Mouse (Mus musculus): Measurements from ENCODE around the gene Rhebl1. TPM values are rescaled to one million over a fixed set of nuclear protein-coding genes. Genes with fewer than 3 reads are reported as not detected.
A peak's percentile ranks its signal among the peaks of the same experiment; 100 is the strongest.

The Rhebl1 gene
- polyA plus RNA-seq, 1 experiment from 2014 or later: 11.8 TPM

GRCm38 (mm10) chr15:98897928-98898800, 3.8 kb upstream of the Rhebl1 start, which contains the start of gene Dhh:
TSS of gene Dhh (minus strand) at chr15:98898540.
- Histone ChIP-seq H3K9me3 (no peaks in the 10 kb centered on the region), H3K27ac (peak within 1 kb of the TSS; percentile 89), H3K4me3 (peak within 1 kb of the TSS; percentile 70), H3K36me3 (peaks cover 3% of the 10 kb centered on the region), H3K27me3 (ENCODE audit: insufficient read depth, poor library complexity, severe bottlenecking) (peaks cover 73% of the 10 kb centered on the region), H3K4me1 (peaks cover 57% of the 10 kb centered on the region)
- peak; percentile 86 for DNase-seq (ENCODE audit: low spot score)
- 1% methylated on average over 41 of the region's 41 CpGs for WGBS

- H3K4me3 ChIP-seq: peak overlapping the region; percentile 70
- peaks cover 57% of the 10 kb centered on the region for H3K4me1 ChIP-seq
- H3K27ac ChIP-seq: peak overlapping the region; percentile 89
- H3K36me3 ChIP-seq: no peaks in the 10 kb centered on the region
- DNase-seq (ENCODE audit: low spot score): no peak
- WGBS: 2% methylated on average over 10 of the region's 10 CpGs
- H3K9me3 ChIP-seq: no peaks in the 10 kb centered on the region
- peaks cover 80% of the 10 kb centered on the region for H3K27me3 ChIP-seq (ENCODE audit: insufficient read depth, poor library complexity, severe bottlenecking)
These were observed 3.2 kb upstream of the Rhebl1 start for GRCm38 (mm10) chr15:98897495-98897894.

DNA sequence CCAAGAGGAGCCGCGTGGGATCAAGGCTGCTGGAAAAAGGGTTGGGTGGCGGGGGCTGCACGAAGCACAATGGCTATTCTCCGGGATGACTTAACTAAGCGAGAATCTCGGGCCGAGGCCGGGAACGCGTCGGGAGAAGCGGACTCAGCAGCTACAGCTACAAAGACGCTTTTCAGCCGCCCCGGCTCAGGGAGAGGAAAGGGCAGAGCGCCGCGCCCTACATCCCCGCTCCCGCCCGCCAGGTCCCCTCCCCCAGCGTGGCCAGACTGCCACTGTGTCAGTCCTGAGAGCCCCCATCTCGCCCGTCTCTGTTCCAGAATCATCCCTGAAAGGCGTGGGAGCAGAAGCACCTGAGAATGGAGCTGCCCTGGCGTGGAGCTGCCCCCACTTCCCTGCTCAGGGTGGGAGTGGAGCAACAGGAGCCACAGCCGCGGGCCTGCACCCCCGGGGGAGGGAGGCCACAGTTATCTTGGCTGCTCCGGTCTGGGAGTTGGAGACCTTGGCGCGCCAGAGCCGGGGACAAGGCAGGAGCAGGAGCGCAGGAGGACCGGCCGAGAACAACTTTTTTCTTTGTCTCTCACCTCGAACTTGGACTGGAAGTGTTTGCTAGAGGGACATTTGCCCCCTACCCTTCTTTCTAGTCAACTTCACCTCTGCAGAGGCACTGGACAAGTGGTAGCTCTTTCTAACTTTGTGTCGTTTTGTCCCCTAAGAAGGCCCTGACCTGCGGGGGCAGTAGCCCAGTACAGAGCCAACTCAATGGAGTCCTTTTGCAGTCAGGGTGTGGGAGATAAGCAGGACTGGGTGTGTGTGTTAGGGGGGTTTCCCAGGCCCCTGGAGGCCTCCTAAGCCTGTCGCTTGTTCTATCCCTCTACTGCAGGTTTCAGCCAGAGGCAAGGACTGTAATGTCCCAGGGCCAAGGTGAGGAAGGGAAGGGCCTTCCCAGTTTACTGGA, 1.6 kb upstream of the Rhebl1 start:
- Histone ChIP-seq H3K27me3 (ENCODE audit: insufficient read depth, poor library complexity, severe bottlenecking) (peaks cover 94% of the 10 kb centered on the region), H3K9me3 (no peaks in the 10 kb centered on the region), H3K36me3 (no peaks in the 10 kb centered on the region), H3K27ac (peak overlapping the region; percentile 89), H3K4me3 (peak overlapping the region; percentile 70), H3K4me1 (peaks cover 66% of the 10 kb centered on the region)
- DNase-seq (ENCODE audit: low spot score): peak; percentile 87
- under 1% methylated on average over 41 of the region's 41 CpGs for WGBS

DNA sequence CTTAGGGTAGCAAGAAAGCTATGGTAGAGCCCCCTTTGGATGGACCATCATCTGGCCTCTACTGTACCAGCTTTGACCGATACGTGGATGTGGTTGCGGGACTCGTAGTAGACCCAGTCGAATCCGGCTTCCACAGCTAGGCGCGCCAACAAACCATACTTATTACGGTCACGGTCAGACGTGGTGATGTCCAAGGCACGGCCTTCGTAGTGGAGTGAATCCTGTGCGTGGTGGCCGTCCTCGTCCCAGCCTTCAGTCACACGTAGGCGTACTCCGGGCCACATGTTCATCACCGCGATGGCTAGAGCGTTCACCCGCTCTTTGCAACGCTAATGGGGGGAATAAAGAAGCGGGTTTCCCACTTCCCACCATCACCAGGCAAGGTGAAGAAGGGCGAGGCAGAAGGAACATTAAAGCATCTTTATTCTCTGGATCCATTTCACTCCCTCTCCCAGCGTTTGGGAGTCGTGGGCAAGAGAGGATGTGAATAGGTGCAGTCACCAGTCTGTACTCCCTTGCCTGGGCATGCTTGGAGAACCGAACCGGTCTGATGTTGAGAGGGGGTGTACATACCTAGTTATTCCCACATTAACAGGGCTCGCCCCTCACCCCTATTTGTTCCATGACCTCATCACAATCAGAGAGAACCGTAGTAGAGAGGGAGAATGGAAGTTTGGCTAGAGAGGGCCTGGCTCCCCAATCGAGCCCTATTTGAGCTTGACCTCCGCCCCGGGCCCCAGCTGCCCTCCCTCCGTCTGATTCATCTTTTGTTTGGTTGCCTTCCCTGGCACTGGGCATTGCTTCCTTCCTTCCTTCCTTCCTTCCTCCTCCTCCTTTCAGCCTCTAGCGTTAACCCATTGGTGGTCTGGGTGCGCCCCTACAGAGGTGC, 650 bp upstream of the Rhebl1 start:
- peaks cover 63% of the 10 kb centered on the region for H3K4me1 ChIP-seq
- no peak for DNase-seq (ENCODE audit: low spot score)
- no peaks in the 10 kb centered on the region for H3K9me3 ChIP-seq
- peak overlapping the region; percentile 70 for H3K4me3 ChIP-seq
- peaks cover 88% of the 10 kb centered on the region for H3K27me3 ChIP-seq (ENCODE audit: insufficient read depth, poor library complexity, severe bottlenecking)
- H3K36me3 ChIP-seq: no peaks in the 10 kb centered on the region
- H3K27ac ChIP-seq: peak overlapping the region; percentile 89
- 4% methylated on average over 38 of the region's 38 CpGs for WGBS

GRCm38 (mm10) chr15:98893036-98893435, 1.3 kb downstream of the Rhebl1 start:
- no peaks in the 10 kb centered on the region for H3K9me3 ChIP-seq
- DNase-seq (ENCODE audit: low spot score): no peak
- WGBS: 48% methylated on average over 4 of the region's 4 CpGs
- H3K27ac ChIP-seq: no peak overlapping the region
- peaks cover 70% of the 10 kb centered on the region for H3K27me3 ChIP-seq (ENCODE audit: insufficient read depth, poor library complexity, severe bottlenecking)
- H3K4me1 ChIP-seq: peaks cover 56% of the 10 kb centered on the region
- H3K4me3 ChIP-seq: no peak overlapping the region
- H3K36me3 ChIP-seq: no peaks in the 10 kb centered on the region

DNA sequence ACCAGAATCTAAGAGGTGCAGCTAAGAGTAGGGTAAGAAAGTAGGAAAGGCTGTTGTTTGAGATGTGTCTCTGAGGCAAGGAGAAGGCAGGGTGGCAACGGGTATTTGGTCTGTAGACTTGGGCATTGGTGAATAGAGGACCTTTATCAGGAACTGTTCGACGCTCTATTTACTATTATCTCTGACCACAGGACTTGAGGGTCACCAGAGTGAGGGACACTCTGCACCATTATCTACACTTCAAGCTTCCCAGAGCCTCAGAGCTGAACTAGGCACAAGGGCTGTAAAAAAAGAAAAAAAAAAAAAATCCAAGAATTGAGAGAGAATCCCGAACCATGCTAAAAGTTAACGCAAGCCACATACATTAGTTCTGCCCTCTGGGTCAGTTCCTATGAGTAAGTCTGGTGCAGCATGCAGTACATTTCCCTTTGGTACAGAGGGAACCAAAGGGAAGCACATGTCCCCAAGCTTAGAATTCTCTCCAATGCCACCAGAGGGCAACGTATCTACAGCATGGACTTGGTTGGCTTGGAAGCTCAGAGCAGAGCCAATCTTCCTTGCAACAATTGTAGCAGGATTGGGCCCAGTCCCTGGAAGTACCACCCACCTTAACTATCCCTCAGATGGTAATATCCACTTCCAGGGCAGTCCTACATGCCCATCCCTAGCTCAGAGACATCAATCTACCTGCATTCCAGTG, 2.3 kb downstream of the Rhebl1 start:
- 25% methylated on average over 6 of the region's 6 CpGs for WGBS

GRCm38 (mm10) chr15:98891198-98891742, 3.1 kb downstream of the Rhebl1 start:
- DNase-seq (ENCODE audit: low spot score): no peak
- no peaks in the 10 kb centered on the region for H3K9me3 ChIP-seq
- no peak overlapping the region for H3K27ac ChIP-seq
- H3K27me3 ChIP-seq (ENCODE audit: insufficient read depth, poor library complexity, severe bottlenecking): peaks cover 52% of the 10 kb centered on the region
- peak overlapping the region; percentile 46 for H3K4me3 ChIP-seq
- 7% methylated on average over 19 of the region's 19 CpGs for WGBS
- H3K36me3 ChIP-seq: no peaks in the 10 kb centered on the region
- H3K4me1 ChIP-seq: peaks cover 39% of the 10 kb centered on the region

More for the DNA sequence above, 2.3 kb downstream of the Rhebl1 start:
- peak; percentile 84 for DNase-seq (ENCODE audit: low spot score)
- Histone ChIP-seq H3K4me1 (peaks cover 46% of the 10 kb centered on the region), H3K27me3 (ENCODE audit: insufficient read depth, poor library complexity, severe bottlenecking) (peaks cover 60% of the 10 kb centered on the region), H3K27ac (peak overlapping the region; percentile 54; the same call in 1 of the 2 replicates), H3K36me3 (no peaks in the 10 kb centered on the region), H3K9me3 (no peaks in the 10 kb centered on the region), H3K4me3 (no peak overlapping the region)

GRCm38 (mm10) chr15:98887526-98887925, 6.8 kb downstream of the Rhebl1 start:
- no peak for DNase-seq (ENCODE audit: low spot score)
- H3K9me3 ChIP-seq: no peaks in the 10 kb centered on the region
- H3K27me3 ChIP-seq (ENCODE audit: insufficient read depth, poor library complexity, severe bottlenecking): peaks cover 15% of the 10 kb centered on the region

DNA sequence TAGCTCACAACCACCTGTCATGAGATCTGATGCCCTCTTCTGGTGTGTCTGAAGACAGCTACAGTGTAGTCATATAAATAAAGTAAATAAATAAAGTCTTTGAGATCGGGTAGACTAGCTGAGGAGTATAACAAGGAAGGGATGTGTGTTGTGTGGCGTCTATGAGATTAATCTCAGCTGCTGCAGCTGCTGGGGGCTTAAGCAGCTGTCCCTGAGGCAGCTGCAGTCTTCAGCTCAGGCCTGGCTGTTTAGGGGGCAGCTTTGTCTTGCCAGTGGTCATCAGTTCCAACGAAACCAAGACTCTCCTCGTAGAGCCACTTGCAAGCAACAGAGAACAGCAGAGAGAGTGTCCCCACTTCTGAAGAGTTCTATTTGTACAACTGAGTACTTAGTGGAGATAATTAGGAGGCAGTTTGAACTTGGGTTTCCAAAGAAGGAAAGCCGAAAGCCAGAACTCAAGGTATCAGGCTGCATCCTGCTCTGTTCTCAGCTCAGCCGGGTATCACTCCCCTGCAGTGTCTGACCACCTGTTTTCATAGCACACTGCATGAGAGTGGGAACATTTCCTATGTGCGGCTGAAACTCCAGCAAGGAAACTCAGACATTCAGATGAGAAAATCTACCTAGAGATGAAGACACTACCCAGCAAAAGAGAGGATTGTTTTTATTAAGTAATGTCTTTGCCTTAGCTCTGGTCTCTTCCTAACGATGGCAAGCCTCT, 7.5 kb downstream of the Rhebl1 start:
- DNase-seq (ENCODE audit: low spot score): no peak
- no peak overlapping the region for H3K27ac ChIP-seq
- H3K36me3 ChIP-seq: no peaks in the 10 kb centered on the region
- peaks cover 11% of the 10 kb centered on the region for H3K4me1 ChIP-seq
- H3K4me3 ChIP-seq: no peak overlapping the region
- 0 out of 2 replicates have a peak, but pooled peaks cover 9% of the 10 kb centered on the region for H3K27me3 ChIP-seq (ENCODE audit: insufficient read depth, poor library complexity, severe bottlenecking)
- H3K9me3 ChIP-seq: no peaks in the 10 kb centered on the region
- 63% methylated on average over 8 of the region's 8 CpGs for WGBS

More at GRCm38 (mm10) chr15:98887526-98887925, 6.8 kb downstream of the Rhebl1 start:
- H3K4me3 ChIP-seq: no peak overlapping the region
- 77% methylated on average over 7 of the region's 7 CpGs for WGBS
- no peaks in the 10 kb centered on the region for H3K36me3 ChIP-seq
- H3K27ac ChIP-seq: no peak overlapping the region
- peaks cover 8% of the 10 kb centered on the region for H3K4me1 ChIP-seq

DNA sequence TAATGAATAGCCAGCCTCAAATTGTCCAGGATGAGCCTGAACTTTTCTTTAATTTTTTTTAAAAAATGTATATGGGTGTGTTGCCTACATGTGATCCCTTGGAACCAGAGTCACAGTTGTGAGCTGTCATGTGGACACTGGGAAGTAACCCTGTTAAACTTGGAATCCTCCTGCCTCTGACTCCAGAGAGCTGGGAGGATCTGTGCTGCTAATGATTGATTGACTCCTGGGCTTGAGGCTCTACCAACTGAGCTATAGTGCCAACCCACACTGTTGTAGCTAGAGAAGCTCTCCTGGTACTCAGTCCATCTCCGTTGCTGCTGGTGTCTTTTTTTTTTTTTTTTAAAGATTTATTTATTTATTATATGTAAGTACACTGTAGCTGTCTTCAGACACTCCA, 10.2 kb downstream of the Rhebl1 start:
- Histone ChIP-seq H3K4me1 (peaks cover 15% of the 10 kb centered on the region), H3K4me3 (no peak overlapping the region), H3K9me3 (no peaks in the 10 kb centered on the region), H3K27ac (no peak overlapping the region), H3K36me3 (no peaks in the 10 kb centered on the region), H3K27me3 (ENCODE audit: insufficient read depth, poor library complexity, severe bottlenecking) (no peaks in the 10 kb centered on the region)
- no peak for DNase-seq (ENCODE audit: low spot score)
- WGBS: 68% methylated on average over 1 of the region's 1 CpGs

GRCm38 (mm10) chr15:98883661-98884060, 10.7 kb downstream of the Rhebl1 start:
- Histone ChIP-seq H3K4me3 (no peak overlapping the region), H3K4me1 (peaks cover 15% of the 10 kb centered on the region), H3K27ac (no peak overlapping the region), H3K27me3 (ENCODE audit: insufficient read depth, poor library complexity, severe bottlenecking) (no peaks in the 10 kb centered on the region), H3K36me3 (0 out of 2 replicates have a peak, but pooled peaks cover 3% of the 10 kb centered on the region), H3K9me3 (no peaks in the 10 kb centered on the region)
- DNase-seq (ENCODE audit: low spot score): no peak

Data from heart, embryonic 10.5 days (tissue).